Mouse (Mus musculus) kidney, adult 8-10 months (tissue): Measurements from ENCODE around the gene Spata2.
A peak's percentile ranks its signal among the peaks of the same experiment; 100 is the strongest.

Source experiments
- DNase-seq, 2 experiments: peaks; one replicate each; pipeline ENCODE4 v3.0.0; 2022

The Spata2 gene

GRCm38 (mm10) chr2:167492713-167493636, at the start of gene Spata2:
TSS of gene Spata2 (minus strand) at chr2:167492887.
- peak; percentile 92 to 93 for DNase-seq

DNA sequence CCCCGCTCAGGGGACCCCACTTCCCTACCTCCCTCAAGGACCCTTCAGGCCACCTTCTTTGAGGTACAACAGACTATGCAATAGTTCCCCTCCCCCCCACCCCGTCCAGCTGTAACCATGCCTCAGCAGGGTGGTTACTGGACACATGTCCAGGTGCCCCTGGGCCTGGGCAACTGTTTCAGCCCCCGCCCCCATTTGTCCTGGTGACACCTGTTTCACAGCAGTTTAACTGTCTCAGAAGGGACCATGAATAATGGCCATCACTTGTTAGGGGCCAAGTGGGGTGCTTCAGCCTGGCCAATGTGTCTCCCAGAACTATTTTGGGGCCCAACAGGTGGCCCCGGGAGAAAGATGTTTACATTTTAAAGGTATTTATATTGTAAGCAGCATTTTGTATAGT, 49.7 kb upstream of the Spata2 start:
- DNase-seq: no peak

DNA sequence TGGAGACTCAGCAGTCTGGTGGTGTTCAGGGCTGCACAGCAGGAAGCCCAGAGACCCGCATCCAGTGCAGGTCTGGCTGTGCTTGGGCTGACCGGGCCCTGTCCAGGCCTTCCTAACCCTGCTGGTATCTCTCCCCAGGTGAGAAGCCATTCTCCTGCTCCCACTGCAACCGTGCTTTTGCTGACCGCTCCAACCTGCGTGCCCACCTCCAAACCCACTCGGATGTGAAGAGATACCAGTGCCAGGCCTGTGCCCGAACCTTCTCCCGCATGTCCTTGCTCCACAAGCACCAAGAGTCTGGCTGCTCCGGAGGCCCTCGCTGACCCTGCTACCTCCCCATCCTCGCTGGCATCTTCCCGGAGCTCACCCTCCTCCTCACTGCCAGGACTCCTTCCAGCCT, 49.1 kb upstream of the Spata2 start:
- no peak for DNase-seq

GRCm38 (mm10) chr2:167541324-167541723, 48.6 kb upstream of the Spata2 start:
- no peak for DNase-seq

- no peak for DNase-seq
Measured at GRCm38 (mm10) chr2:167540477-167541110, 47.9 kb upstream of the Spata2 start.

DNA sequence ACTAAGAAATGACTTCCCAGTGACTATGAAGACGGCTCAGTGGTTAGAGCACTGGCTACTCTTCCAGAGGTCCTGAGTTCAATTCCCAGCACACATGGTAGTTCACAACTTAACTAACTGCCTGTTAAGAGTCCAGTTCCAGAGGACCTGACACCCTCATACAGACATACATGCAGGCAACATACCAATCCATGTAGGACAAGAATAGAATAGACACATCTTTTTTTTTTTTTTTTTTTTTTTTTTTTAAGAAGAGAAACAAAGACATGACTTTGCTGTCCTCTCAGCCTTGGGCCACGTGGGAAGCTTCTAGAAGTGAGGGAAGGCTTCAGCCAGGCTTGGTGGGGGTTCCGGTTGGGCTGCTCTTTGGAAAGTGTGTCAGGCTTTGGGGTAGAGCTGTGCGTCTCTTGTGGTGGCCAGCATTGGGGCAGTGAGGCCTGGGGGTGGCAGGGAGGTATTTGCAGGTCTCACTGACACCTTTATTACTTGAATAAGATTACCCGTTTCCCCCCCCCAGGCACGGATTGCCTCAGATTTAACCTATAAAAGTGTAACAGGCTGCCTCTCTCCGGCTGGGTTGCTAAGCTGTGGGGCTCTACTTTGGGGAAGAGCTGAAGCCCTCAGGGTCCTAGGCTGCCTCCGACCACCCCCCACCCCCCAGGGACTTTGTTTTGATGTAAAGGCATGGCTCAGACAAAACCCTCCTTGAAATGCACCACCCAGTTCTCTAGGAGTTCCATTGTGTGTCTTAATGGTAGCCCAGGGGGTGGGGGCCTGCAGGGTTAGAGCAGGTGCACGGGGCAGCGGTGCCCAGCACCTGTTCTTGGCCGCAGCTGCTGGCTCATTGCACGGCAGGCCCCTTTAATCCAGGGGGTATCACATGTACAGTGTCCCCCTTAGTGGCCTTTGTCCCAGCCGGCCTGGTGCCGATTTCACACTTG, 47.1 kb upstream of the Spata2 start:
- DNase-seq: no peak

GRCm38 (mm10) chr2:167538671-167539306, 46.1 kb upstream of the Spata2 start:
- DNase-seq: no peak

DNA sequence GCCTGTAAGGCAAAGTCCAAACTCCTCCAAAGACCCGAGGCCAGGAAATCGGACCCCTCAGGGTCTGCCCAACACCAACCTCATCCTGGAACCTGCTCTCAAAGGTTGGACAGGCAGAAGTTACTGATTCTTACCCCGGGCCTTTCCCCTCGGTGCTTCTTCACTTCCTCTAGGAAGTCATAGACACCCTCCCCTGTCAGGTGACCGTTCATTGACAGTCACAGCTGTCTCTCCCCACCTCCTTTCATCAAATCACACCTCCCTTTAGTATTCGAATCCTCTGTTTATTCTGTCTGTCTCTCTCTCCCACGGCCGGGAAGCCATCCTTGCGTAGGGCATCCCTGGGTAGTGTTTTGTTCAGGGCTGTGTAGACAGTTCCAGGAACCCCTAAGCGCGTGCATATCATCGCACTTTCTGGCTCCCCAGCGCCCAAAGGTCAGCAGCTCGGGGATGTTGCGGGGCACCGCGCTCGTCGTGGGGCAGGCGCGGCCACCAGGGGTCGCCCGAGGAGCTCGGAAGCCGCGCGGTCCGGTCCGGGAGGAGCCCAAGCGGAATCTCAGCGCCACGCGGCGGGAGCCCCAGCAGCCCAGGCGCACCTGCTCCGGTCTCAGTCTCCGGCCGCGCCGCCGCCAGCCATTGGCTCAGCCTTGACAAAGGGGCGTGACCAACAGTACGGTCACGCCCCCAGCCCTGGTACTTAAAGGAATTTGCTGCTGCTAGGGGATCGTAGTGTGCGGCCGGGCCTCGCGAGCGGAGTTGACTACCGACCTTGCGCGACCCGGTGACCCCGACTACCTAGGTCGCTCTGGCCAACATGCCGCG, 45.0 kb upstream of the Spata2 start, which contains the start of gene Snai1:
Gene Snai1, plus strand, starts transcription at position 720 of the 822 bp plus-strand sequence.
- peak; percentile 93 to 94 for DNase-seq

DNA sequence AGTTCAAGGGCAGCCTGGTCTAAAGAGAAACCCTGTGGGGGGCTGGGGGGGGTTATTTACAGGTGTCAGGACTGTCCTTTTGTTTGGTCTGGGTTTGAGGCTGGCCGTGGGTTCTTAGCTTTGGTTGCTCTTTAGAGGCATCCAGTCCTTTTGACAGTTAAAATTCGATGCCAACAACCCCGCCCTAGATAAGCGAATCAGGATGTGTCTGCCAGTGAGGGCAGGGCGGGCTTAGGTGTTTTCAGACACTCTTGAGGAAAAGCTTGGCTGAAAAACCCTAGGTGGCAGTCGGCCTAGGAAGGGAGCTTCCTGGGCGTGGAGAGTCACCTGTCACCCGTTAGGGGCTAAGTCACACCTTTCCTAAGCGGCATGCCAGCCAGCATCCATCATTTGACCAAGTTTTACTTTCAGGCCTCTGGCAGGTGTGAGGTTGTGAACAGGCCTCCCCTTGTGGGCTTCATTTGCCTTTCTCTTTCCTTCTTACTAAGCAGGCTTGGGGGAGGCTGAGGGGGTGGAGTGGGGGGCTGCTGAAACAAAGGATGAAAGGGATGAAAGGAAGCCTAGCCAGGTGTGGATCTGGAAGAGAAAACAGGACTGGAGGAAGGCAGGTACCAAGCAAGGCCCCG, 43.7 kb upstream of the Spata2 start:
- DNase-seq: no peak

GRCm38 (mm10) chr2:167533880-167534279, 41.2 kb upstream of the Spata2 start:
- no peak for DNase-seq

DNA sequence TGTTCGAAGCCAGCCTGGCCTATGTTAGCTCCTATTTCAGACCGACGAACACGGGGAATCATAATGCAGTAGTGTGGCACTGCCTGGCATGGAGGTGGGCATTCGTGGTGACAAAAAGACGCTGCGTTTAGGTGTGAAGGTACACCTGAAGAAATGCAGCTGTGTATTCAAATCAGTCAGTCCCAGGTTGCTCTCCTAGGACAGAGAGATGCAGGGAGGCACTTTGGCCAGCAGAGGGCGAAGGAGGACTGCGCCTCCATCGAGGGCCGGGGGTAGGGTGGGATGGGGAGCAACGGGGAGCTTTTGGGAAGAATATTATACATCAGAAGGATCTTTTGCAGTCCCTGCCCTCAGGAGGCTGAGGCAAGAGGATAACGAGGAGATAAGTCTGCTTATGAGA, 39.4 kb upstream of the Spata2 start:
- no peak for DNase-seq

DNA sequence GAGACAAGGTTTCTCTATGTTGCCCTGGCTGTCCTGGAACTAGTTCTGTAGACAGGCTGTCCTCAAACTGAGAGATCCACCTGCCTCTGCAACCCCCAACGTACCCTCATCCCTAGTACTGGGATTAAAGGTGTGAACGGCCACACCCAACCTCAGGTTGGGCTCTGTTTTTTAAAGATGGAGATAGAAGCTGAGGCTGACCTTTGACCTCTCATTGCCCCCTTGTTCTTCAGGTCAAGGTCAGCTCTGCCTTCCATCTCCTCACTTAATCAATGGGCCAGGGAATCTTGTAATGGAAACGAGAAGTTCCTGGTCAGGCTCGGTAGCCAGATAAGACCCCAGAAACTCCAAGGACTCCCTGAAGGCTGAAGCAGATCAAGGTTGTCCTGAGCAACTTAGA, 37.8 kb upstream of the Spata2 start:
- DNase-seq: no peak

DNA sequence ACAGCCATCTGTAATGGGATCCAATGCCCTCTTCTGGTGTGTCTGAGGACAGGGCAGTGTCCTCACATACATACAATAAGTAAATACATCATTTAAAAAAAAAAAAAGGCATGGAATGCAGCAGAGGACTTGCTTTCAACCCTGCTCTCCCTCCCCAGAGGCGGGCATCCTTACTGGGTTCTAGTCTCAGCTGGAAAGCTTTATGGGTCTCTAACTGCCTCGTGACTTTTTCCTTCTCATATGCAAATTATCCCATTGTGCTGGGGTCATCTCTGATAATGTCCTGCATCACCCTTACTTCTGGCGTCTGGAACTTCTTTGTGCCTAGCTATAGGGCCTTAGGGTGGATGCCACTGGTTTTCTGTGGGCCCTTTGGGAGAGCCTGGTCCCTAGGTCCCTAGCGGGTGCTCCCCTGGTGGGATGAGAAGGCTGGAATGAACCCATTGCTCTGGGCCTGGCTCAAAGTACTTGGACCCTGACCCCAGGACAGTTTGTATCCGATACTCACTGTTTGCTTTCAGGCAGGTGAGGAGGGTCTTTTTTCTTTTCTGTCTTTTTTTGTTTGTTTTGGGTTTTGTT, 37.3 kb upstream of the Spata2 start:
- no peak for DNase-seq

DNA sequence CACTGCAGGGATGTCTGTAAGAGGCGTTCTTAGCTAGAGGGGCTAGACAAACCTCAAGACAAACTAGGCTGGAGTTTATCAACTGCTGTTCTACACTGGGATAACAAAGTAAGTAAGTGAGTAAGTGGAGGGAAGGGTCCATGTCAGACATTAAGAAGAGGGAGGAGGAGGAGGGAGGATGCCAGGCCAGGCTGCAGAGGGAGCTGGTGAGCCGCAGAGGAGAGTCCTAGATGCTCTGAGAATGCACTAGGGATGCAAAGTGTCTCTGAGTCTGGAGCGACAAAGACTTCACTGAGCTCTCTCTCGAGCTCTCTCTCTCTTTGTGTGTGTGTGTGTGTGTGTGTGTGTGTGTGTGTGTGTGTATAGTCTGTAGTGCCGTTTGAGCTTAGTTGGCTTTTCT, 35.6 kb upstream of the Spata2 start:
- DNase-seq: no peak

GRCm38 (mm10) chr2:167519606-167520252, 27.0 kb upstream of the Spata2 start:
- no peak for DNase-seq

GRCm38 (mm10) chr2:167515688-167516087, 23.0 kb upstream of the Spata2 start:
- DNase-seq: no peak

DNA sequence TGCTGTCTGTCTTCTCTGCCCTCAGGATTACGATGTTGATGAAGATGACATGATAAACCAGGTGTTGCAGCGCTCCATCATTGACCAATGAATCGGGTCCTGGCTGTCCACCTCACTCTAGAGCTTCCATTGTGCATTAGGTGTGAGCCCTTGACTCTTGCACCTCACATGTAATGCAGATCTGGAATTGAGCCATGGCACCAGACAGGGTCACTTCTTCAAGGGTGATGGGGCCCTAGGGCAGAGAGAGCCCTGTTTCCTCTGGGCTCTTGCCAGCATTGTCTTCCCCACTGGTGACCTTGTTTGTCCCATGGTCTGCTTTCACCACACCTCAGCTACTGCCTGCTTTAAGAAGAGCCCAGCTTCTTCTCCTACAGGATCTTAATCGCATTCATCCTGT, 22.0 kb upstream of the Spata2 start:
- no peak for DNase-seq

DNA sequence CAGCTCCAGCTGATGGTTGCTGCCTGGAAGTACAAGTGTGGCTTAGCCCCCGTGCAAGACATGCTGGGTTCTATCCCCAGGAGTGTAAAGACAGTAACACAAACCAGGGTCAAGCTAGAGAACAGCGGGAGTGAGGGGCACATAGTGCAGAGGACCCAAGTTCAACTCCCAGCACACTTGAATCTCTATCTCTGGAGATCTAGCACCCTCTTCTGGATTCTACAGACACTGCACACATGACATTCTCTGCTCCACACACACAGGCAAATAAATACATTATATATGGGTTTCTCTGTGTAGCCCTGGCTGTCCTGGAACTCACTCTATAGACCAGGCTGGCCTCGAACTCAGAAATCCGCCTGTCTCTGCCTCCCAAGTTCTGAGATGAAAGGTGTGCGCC, 20.3 kb upstream of the Spata2 start:
- no peak for DNase-seq

GRCm38 (mm10) chr2:167512365-167512764, 19.7 kb upstream of the Spata2 start:
- DNase-seq: no peak

- no peak for DNase-seq
Measured at GRCm38 (mm10) chr2:167510485-167510884, 17.8 kb upstream of the Spata2 start.
